Mouse (Mus musculus) heart, embryonic 13.5 days (tissue): ENCODE data around the gene Gdi2. TPM values are rescaled to one million over a fixed set of nuclear protein-coding genes. Genes with fewer than 3 reads are reported as not detected.
"Not testable (repeated sequence)": the region's sequence is repeated elsewhere in the genome, so short reads cannot be mapped to it uniquely, and the experiment has no call there.

ENCODE experiments used
- ATAC-seq: fragments of 200-750 bp; cut with Nextera tagmentation; 2 replicates; pipeline ENCODE4 v1.8.0; 2017; ENCODE audit warnings: moderate TSS enrichment; ENCODE audit not compliant: insufficient number of reproducible peaks, low FRiP score, low TSS enrichment; ENCODE audit errors: extremely low read depth
- H3K27ac ChIP-seq: fragments of 300-500 bp; sonication (generic); replicated peaks from 2 replicates; pipeline ENCODE4 v1.5.1; 2015; ENCODE audit warnings: moderate library complexity, mild to moderate bottlenecking, inconsistent platforms
- H3K27me3 ChIP-seq: fragments of 300-500 bp; sonication (generic); replicated peaks from 2 replicates; pipeline ENCODE4 v1.6.1; 2015; ENCODE audit warnings: mild to moderate bottlenecking, inconsistent platforms
- H3K36me3 ChIP-seq: fragments of 300-500 bp; sonication (generic); 2 replicates; pipeline ENCODE4 v1.6.1; 2015; ENCODE audit warnings: mild to moderate bottlenecking, inconsistent platforms
- H3K4me1 ChIP-seq: fragments of 300-500 bp; sonication (generic); 2 replicates; pipeline ENCODE4 v1.6.1; 2015; ENCODE audit warnings: inconsistent platforms
- H3K4me2 ChIP-seq: fragments of 300-500 bp; sonication (generic); 2 replicates; pipeline ENCODE4 v1.6.1; 2015; ENCODE audit warnings: inconsistent platforms, mild to moderate bottlenecking, moderate library complexity
- H3K4me3 ChIP-seq: fragments of 300-500 bp; sonication (generic); 2 replicates; pipeline ENCODE4 v1.5.1; 2015; ENCODE audit warnings: moderate library complexity, mild to moderate bottlenecking, inconsistent platforms
- H3K9ac ChIP-seq: fragments of 300-500 bp; sonication (generic); 2 replicates; pipeline ENCODE4 v1.6.1; 2015; ENCODE audit warnings: inconsistent platforms, mild to moderate bottlenecking, moderate library complexity
- H3K9me3 ChIP-seq: fragments of 300-500 bp; sonication (generic); 2 replicates; pipeline ENCODE4 v1.6.1; 2016; ENCODE audit warnings: inconsistent platforms
- WGBS: fragments of 180-500 bp; shearing (Covaris S2); methylation state at CpG from one replicate; pipeline ENCODE4 v1.1.7; 2015; ENCODE audit warnings: mixed read lengths; 5-methylcytosine and 5-hydroxymethylcytosine counted together
- polyA plus RNA-seq: library from polyadenylated mRNA; unstranded; fragments of >200 nt; fragmentation: Nextera tagmentation; extraction: Ambion mirVana; gene quantifications from 2 replicates; pipeline ENCODE4 v1.2.1, GENCODE M21; 2015

The Gdi2 gene
- polyA plus RNA-seq = 324 and 326 TPM in 2 replicates

- Histone ChIP-seq H3K9me3 (no peaks in the 10 kb centered on the region), H3K27me3 (no peaks in the 10 kb centered on the region), H3K4me1 (peaks cover 38% of the 10 kb centered on the region), H3K4me2 (peak within 1 kb of the TSS; percentile 92), H3K9ac (peak within 1 kb of the TSS; percentile 99), H3K36me3 (no peaks in the 10 kb centered on the region), H3K4me3 (peak within 1 kb of the TSS; percentile 99), H3K27ac (peak within 1 kb of the TSS; percentile 100)
- WGBS = 1% methylated on average over 41 of the region's 47 CpGs
- peak; percentile 93 for ATAC-seq
Observed at GRCm38 (mm10) chr13:3537594-3538222, at the start of gene Gdi2. TSS of gene Gdi2 (plus strand) at chr13:3538063.

DNA sequence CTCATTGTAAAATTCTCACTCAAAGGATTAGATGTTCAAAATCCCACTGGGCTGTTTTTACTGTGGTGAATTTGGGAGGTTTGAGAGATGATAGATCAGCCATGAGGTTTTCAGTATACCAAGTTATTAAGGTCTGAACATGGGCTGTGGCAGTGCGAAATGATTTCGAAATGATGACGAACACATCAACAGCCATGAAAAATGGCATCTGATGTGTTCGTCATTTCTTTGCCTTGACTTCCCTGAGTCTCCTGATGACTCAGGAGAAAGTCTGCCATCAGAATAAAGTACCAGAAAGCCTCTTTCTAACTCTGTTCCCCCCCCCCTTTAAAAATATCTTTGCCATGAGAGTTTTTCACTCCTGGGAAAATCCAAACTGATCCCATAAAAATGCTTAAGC, 42.3 kb upstream of the Gdi2 start:
- H3K4me1 ChIP-seq = no peaks in the 10 kb centered on the region
- no peaks in the 10 kb centered on the region for H3K9me3 ChIP-seq
- H3K4me2 ChIP-seq = no peak overlapping the region
- no peak overlapping the region for H3K4me3 ChIP-seq
- no peaks in the 10 kb centered on the region for H3K27me3 ChIP-seq
- ATAC-seq = no peak
- H3K9ac ChIP-seq = no peak overlapping the region
- H3K36me3 ChIP-seq = peaks cover 19% of the 10 kb centered on the region
- no peak overlapping the region for H3K27ac ChIP-seq
- 84% methylated on average over 4 of the region's 4 CpGs for WGBS

DNA sequence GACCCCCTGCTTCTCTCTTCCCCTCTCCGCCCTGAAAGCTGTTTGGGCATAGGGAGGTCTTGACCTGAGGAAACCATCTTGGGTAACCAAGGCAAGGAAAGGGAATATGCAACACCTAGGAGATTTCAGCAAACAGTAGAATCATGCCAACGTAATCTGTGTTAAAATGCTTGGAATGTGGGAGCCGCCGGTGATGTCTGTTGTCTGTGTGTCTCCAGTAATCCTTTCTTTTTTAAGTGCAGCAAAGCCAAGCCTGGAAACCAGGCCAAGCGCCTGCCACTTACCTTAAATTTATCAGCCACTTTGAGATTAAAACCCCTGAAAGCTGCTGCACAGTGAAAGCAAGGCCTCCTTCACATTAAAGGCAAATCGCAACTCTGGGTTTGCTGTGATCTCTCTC, 36.8 kb upstream of the Gdi2 start:
- H3K4me3 ChIP-seq, H3K9me3 ChIP-seq, H3K36me3 ChIP-seq, H3K4me1 ChIP-seq, H3K9ac ChIP-seq, H3K4me2 ChIP-seq, ATAC-seq, H3K27me3 ChIP-seq: not testable (repeated sequence)
- WGBS = 32% methylated on average over 6 of the region's 6 CpGs
- H3K27ac ChIP-seq = peak overlapping the region; percentile 61

DNA sequence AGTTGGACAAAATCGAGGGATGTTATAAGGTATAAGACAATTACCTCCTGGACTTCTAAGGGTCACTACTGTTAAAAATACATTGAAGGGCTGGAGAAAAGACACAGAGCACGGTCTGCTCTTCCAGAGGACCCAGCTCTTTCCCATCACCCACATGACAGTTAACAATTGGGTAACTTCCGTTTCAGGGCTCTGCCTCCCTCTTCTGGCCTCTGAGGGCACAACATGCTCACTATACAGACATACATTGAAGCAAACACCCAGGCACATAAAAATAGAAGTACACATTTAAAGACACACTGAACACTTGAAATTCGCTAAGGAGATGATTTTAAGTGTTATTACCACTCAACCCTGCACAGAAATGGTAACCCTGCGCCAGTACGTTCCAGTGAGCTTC, 22.5 kb upstream of the Gdi2 start:
- not testable (repeated sequence) for H3K27ac ChIP-seq, H3K4me2 ChIP-seq, H3K4me1 ChIP-seq, H3K36me3 ChIP-seq, H3K4me3 ChIP-seq, H3K9me3 ChIP-seq, H3K27me3 ChIP-seq, ATAC-seq, H3K9ac ChIP-seq
- 66% methylated on average over 6 of the region's 6 CpGs for WGBS

DNA sequence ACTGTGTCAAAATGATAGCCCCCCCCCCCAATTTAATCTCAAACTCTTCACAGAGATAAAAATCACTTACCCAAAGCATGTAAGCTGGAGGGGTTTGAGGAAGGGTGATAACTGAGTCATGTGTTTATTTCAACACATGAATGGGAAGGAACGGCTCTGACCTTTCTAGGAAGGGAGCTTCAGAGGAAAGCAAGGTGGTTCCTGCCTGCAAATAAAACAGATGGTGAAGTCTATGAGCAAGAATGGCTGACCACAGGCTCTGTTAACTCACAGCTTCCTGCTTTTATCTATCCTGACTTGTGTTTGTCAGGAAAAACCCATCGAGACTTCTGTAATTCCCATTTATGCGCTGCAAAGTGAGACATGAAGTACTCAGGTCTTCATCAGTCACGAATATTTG, 18.5 kb upstream of the Gdi2 start:
- 40% methylated on average over 4 of the region's 4 CpGs for WGBS

GRCm38 (mm10) chr13:3519994-3520393, 17.9 kb upstream of the Gdi2 start:
- ATAC-seq, H3K4me3 ChIP-seq, H3K27me3 ChIP-seq, H3K9me3 ChIP-seq, H3K4me2 ChIP-seq, H3K9ac ChIP-seq, H3K36me3 ChIP-seq, H3K27ac ChIP-seq: not testable (repeated sequence)
- 53% methylated on average over 1 of the region's 1 CpGs for WGBS
- H3K4me1 ChIP-seq = peaks cover 20% of the 10 kb centered on the region

More for the DNA sequence above, 18.5 kb upstream of the Gdi2 start:
- H3K4me1 ChIP-seq = peaks cover 20% of the 10 kb centered on the region
- not testable (repeated sequence) for H3K27ac ChIP-seq, H3K27me3 ChIP-seq, H3K36me3 ChIP-seq, H3K9me3 ChIP-seq, H3K4me3 ChIP-seq, H3K9ac ChIP-seq, ATAC-seq, H3K4me2 ChIP-seq

GRCm38 (mm10) chr13:3523459-3523858, 14.4 kb upstream of the Gdi2 start:
- Histone ChIP-seq H3K27ac (0 out of 2 replicates have a peak overlapping the region, but pooled peaks have one; percentile 39), H3K4me2 (peak overlapping the region; percentile 42), H3K4me3 (no peak overlapping the region), H3K9ac (no peak overlapping the region), H3K36me3 (no peaks in the 10 kb centered on the region), H3K4me1 (peaks cover 15% of the 10 kb centered on the region), H3K27me3 (no peaks in the 10 kb centered on the region), H3K9me3 (no peaks in the 10 kb centered on the region)
- ATAC-seq = no peak; the same call in 1 of the 2 replicates
- WGBS = 27% methylated on average over 6 of the region's 6 CpGs

DNA sequence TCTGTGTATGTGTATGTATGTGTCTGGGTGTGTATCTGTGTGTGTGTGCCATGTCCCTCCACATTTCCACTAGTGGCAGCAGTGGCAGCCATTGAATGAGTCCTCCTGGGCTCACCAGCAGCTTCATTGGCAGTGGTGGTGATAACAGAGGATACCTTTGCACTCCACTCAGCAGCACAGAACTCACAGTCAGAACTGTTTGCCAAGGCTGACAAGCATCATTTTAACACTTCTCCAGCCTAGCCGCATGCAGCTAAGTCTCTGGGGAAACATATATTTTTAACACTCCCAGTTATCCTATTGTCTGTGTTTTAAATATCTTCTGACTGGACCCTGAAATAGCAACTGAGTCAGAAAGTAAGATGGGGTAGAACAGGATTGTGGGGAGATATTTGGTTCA, 13.9 kb upstream of the Gdi2 start:
- Histone ChIP-seq H3K9me3 (no peaks in the 10 kb centered on the region), H3K4me2 (no peak overlapping the region), H3K4me3 (no peak overlapping the region), H3K27me3 (no peaks in the 10 kb centered on the region), H3K36me3 (no peaks in the 10 kb centered on the region), H3K27ac (0 out of 2 replicates have a peak overlapping the region, but pooled peaks have one; percentile 6), H3K4me1 (peaks cover 15% of the 10 kb centered on the region), H3K9ac (no peak overlapping the region)
- ATAC-seq = no peak
- 52% methylated on average over 1 of the region's 1 CpGs for WGBS

GRCm38 (mm10) chr13:3525611-3526051, 12.2 kb upstream of the Gdi2 start:
- H3K36me3 ChIP-seq = no peaks in the 10 kb centered on the region
- peaks cover 15% of the 10 kb centered on the region for H3K4me1 ChIP-seq
- no peak overlapping the region for H3K4me2 ChIP-seq
- no peaks in the 10 kb centered on the region for H3K27me3 ChIP-seq
- no peak overlapping the region for H3K9ac ChIP-seq
- ATAC-seq = no peak
- H3K4me3 ChIP-seq = no peak overlapping the region
- no peaks in the 10 kb centered on the region for H3K9me3 ChIP-seq
- H3K27ac ChIP-seq = no peak overlapping the region
- 46% methylated on average over 4 of the region's 4 CpGs for WGBS

DNA sequence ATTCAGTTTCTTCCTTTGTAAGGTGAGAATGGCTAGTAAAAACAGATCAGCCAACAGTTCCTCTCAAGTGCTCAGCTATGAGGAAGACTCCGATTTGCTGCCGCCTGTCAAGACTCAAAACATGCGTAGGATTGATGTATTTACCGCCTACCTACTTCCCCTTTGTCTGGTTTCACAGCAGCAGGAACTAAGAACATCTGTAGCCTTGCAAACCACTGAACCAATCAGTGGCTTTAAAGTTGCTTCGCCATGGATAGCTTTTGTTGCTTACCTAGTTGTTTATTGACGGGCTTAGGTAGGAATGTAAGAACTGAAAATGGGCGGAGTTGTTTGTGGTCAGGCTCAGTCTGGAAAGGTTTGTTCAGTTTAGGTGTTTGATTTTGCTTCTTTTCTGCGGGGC, 11.5 kb upstream of the Gdi2 start:
- Histone ChIP-seq H3K4me1 (peaks cover 15% of the 10 kb centered on the region), H3K9ac (no peak overlapping the region), H3K27me3 (no peaks in the 10 kb centered on the region), H3K4me3 (no peak overlapping the region), H3K27ac (no peak overlapping the region), H3K9me3 (no peaks in the 10 kb centered on the region), H3K4me2 (no peak overlapping the region), H3K36me3 (no peaks in the 10 kb centered on the region)
- 83% methylated on average over 8 of the region's 8 CpGs for WGBS
- no peak for ATAC-seq

DNA sequence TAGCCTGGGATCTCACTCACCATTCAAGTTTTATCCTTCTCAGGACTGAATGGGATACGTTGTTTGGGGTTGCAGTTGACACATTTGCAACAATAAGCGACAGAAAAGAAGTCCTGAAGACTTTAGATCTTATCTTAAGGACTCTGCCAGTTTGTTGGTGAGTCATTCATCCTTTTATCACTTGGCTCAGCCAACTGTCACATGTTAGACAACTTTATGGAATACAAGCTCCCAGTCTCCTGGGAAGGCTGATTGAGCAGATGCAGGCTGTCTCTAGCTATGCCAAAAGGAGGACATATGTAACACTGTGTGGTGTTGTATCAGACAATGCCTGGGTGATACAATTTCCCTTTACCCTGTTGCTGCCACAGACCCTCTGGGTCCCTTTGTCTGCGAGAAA, 7.4 kb upstream of the Gdi2 start:
- Histone ChIP-seq H3K4me3 (no peak overlapping the region), H3K27ac (no peak overlapping the region), H3K9me3 (no peaks in the 10 kb centered on the region), H3K27me3 (no peaks in the 10 kb centered on the region), H3K9ac (no peak overlapping the region), H3K4me1 (0 out of 2 replicates have a peak, but pooled peaks cover 2% of the 10 kb centered on the region), H3K4me2 (no peak overlapping the region), H3K36me3 (no peaks in the 10 kb centered on the region)
- no peak for ATAC-seq
- WGBS = 41% methylated on average over 3 of the region's 3 CpGs

DNA sequence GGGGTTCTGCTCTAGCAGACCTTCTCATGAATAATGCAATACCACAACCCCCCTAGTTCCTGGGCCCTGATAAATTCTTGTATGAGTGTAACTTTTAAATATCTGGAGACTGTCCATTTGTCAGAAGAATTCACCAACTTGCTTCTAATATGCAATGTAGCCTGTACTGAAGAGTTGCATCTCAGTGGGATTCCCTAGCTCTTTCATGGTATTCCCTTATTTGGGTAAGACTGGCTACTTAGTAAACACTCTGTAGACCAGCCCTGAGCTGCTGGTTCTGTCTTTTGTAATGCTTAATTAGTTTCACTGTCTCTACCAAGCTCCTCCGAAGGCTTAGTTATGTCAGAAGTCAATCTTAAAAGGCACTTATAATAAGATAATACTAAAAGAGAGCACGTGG, 6.7 kb upstream of the Gdi2 start:
- H3K36me3 ChIP-seq, H3K4me3 ChIP-seq, H3K4me2 ChIP-seq, ATAC-seq, H3K27me3 ChIP-seq, H3K27ac ChIP-seq, H3K9me3 ChIP-seq, H3K9ac ChIP-seq, H3K4me1 ChIP-seq: not testable (repeated sequence)
- WGBS = 57% methylated on average over 2 of the region's 2 CpGs
